Mouse (Mus musculus) ES-Bruce4 (cell line): ENCODE measurements around the gene Cpa5. TPM values are rescaled to one million over a fixed set of nuclear protein-coding genes. Genes with fewer than 3 reads are reported as not detected.

Experiments
- H3K27ac ChIP-seq: 2 replicates; pipeline ENCODE4 v1.5.1; 2012; ENCODE audit warnings: low read length, inconsistent platforms; ENCODE audit not compliant: insufficient read depth
- H3K27me3 ChIP-seq: 2 replicates; pipeline ENCODE4 v1.6.1; 2012; ENCODE audit warnings: mild to moderate bottlenecking, low read length, inconsistent platforms; ENCODE audit not compliant: control insufficient read depth, poor library complexity, insufficient read depth, severe bottlenecking
- H3K36me3 ChIP-seq: 2 replicates; pipeline ENCODE4 v1.6.1; 2012; ENCODE audit warnings: inconsistent platforms, mild to moderate bottlenecking, low read length, moderate library complexity; ENCODE audit not compliant: control insufficient read depth, poor library complexity, insufficient read depth, severe bottlenecking
- H3K4me1 ChIP-seq: one replicate; pipeline ENCODE4 v1.8.1; 2011; ENCODE audit warnings: low read length; ENCODE audit not compliant: control insufficient read depth, insufficient read depth
- H3K4me3 ChIP-seq: 2 replicates; pipeline ENCODE4 v1.5.1; 2011; ENCODE audit warnings: low read depth, mild to moderate bottlenecking, low read length
- H3K9ac ChIP-seq: 2 replicates; pipeline ENCODE4 v1.6.1; 2012; ENCODE audit warnings: low read depth, mild to moderate bottlenecking, inconsistent platforms; ENCODE audit not compliant: poor library complexity, severe bottlenecking
- H3K9me3 ChIP-seq: replicated peaks from 2 replicates; pipeline ENCODE4 v1.6.1; 2012; ENCODE audit warnings: mild to moderate bottlenecking, low read length, inconsistent platforms; ENCODE audit not compliant: control insufficient read depth, poor library complexity, insufficient read depth, severe bottlenecking
- CTCF ChIP-seq: IDR thresholded peaks from one replicate; pipeline ENCODE4 v1.8.1; 2011; ENCODE audit warnings: low read depth, low read length
- EP300 ChIP-seq: IDR thresholded peaks from 2 replicates; pipeline ENCODE4 v1.6.1; 2011; ENCODE audit warnings: low read depth, low read length; ENCODE audit not compliant: insufficient read depth
- POLR2A ChIP-seq: IDR thresholded peaks from one replicate; pipeline ENCODE4 v1.8.1; 2011; ENCODE audit warnings: low read length; ENCODE audit not compliant: insufficient read depth
- polyA plus RNA-seq: library from polyadenylated mRNA; stranded (reverse); fragments of >200 nt; gene quantifications from 2 replicates; pipeline ENCODE4 v1.2.4, GENCODE M21; 2011; ENCODE audit warnings: low read depth; ENCODE audit not compliant: missing spikeins, insufficient read depth, insufficient read length

Gene Cpa5
- polyA plus RNA-seq, 1 experiment: not detected

DNA sequence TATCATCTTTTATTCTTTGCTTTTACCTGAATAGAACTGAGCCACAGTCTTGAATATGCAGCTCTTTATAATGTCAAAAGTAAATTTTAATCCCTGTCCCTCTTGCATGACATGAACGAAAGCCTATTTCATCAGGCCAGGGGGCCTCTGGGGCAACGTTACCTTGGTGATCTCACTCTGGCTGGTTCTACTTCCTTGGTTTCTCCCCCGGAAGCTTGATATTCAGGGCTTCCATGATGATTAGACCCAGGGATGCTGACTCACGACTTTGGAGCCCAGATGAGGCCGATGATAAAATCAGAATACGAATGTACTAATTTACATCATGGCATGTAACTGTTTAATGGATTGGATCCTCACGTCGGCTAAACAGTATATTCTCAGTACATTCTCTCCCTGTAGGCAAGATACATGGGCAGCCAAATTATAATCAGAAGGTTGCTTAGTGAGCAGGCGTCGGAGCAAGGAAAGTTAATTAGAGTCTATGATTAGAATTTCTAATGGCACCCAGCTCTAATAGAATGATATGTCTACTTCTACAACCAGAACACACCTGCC, 18.3 kb upstream of the Cpa5 start:
- Histone ChIP-seq H3K36me3 (no peaks in the 10 kb centered on the region), H3K4me3 (no peak overlapping the region), H3K4me1 (no peaks in the 10 kb centered on the region), H3K9me3 (no peaks in the 10 kb centered on the region), H3K27me3 (no peaks in the 10 kb centered on the region), H3K27ac (no peak overlapping the region), H3K9ac (no peak overlapping the region)
- TF ChIP-seq EP300: no peak
- no peak for TF ChIP-seq POLR2A
- no peak for TF ChIP-seq CTCF

DNA sequence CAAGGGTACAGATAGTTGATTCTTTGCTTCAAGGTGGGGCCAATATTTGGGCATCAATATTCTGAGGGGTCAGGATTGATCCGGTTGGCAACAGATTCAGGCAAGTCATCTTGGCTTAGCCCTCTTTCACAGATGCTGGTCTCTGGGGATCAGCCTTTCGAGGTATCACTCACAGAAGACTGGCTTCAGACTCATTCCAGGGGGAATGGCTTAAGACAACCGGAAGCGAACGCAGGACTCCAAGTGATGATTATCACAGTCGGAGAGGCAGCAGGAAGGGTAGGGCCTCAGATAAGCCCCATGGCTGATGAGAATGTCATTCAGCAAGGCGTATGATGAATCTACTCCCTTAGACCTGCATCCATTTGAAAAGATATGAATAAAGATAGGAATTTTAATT, 16.4 kb upstream of the Cpa5 start:
- Histone ChIP-seq H3K4me1 (no peaks in the 10 kb centered on the region), H3K4me3 (no peak overlapping the region), H3K9me3 (no peaks in the 10 kb centered on the region), H3K9ac (no peak overlapping the region), H3K27ac (no peak overlapping the region), H3K36me3 (no peaks in the 10 kb centered on the region), H3K27me3 (no peaks in the 10 kb centered on the region)
- TF ChIP-seq POLR2A (no peak), CTCF (no peak), EP300 (no peak)

DNA sequence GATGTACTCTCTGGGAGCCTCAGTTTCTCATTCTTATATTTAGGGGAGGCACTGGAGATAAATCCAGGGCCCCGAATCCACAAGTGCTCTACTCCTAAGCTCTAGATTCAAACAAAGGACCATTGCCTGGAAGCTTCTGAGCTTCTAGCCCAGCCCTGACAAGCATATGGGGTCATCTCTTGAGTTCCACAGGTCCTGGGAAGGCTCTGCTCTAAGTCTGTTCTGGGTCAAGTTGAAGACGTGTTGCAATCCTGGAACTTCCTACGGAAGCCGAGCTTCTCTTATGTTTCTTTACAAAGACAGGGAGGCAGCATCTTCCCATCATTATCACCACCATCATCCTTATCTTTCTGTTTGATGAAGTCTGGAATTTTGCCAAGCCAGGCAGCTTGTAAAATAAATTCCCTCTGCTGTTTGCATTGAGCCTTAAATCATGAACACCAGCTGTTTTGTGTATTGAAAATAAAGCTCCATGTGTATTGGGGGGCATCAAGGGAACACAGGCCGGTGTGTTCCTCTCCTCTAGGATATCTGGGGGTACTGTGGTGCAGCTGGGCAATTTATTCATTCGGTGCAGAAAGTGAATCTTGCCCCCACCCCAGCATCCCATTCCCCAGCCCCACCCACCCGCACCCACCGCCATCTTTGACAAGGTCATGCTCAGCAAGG, 14.4 kb upstream of the Cpa5 start:
- H3K36me3 ChIP-seq: no peaks in the 10 kb centered on the region
- H3K4me3 ChIP-seq: no peak overlapping the region
- no peaks in the 10 kb centered on the region for H3K4me1 ChIP-seq
- H3K27ac ChIP-seq: no peak overlapping the region
- no peaks in the 10 kb centered on the region for H3K27me3 ChIP-seq
- H3K9me3 ChIP-seq: no peaks in the 10 kb centered on the region
- TF ChIP-seq EP300: no peak
- TF ChIP-seq POLR2A: no peak
- TF ChIP-seq CTCF: no peak
- H3K9ac ChIP-seq: no peak overlapping the region

DNA sequence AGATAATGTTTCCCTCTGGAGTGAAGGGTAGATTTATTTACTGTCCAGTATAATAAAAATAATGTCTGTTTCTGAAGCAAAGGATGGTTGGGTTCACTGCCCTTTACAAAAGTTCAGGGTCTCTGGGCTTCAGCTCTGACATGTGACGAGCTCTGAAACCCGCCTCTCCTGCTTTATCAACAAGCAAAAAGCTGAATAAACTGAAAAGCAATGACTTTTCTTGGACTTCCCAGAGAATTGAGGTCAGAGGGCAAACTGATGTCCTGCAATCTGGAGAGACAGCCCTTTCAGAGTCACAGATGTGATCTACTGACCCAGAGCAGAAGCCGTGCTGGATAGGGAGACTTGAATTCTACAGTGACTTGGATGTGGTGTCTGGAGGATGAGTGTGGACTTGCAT, 10.8 kb upstream of the Cpa5 start:
- no peaks in the 10 kb centered on the region for H3K27me3 ChIP-seq
- TF ChIP-seq POLR2A (no peak), EP300 (no peak), CTCF (no peak)
- no peak overlapping the region for H3K27ac ChIP-seq
- no peaks in the 10 kb centered on the region for H3K36me3 ChIP-seq
- H3K4me3 ChIP-seq: no peak overlapping the region
- no peak overlapping the region for H3K9ac ChIP-seq
- no peaks in the 10 kb centered on the region for H3K4me1 ChIP-seq
- H3K9me3 ChIP-seq: no peaks in the 10 kb centered on the region

DNA sequence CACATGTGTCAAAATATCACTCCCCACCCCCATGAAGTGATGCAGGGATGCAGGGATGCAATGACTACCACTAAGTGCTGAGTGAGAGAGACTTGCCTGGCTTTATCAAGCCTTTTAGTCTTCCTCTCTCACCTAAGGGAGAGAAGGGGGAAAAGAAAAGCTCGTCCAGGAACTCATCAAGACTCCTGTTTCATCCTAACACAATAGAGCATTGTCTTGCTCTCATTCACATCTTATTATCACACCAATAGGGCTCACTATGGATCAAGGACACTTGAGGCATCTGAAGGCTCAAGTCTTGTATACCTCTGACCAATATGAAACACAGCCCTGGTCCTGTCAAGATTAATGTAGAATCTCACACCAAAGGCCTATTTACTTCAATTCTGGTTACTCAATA, 9.8 kb upstream of the Cpa5 start:
- H3K4me1 ChIP-seq: no peaks in the 10 kb centered on the region
- H3K27ac ChIP-seq: no peak overlapping the region
- no peaks in the 10 kb centered on the region for H3K36me3 ChIP-seq
- no peak overlapping the region for H3K4me3 ChIP-seq
- H3K9me3 ChIP-seq: no peaks in the 10 kb centered on the region
- H3K9ac ChIP-seq: no peak overlapping the region
- TF ChIP-seq CTCF (no peak), POLR2A (no peak), EP300 (no peak)
- no peaks in the 10 kb centered on the region for H3K27me3 ChIP-seq

DNA sequence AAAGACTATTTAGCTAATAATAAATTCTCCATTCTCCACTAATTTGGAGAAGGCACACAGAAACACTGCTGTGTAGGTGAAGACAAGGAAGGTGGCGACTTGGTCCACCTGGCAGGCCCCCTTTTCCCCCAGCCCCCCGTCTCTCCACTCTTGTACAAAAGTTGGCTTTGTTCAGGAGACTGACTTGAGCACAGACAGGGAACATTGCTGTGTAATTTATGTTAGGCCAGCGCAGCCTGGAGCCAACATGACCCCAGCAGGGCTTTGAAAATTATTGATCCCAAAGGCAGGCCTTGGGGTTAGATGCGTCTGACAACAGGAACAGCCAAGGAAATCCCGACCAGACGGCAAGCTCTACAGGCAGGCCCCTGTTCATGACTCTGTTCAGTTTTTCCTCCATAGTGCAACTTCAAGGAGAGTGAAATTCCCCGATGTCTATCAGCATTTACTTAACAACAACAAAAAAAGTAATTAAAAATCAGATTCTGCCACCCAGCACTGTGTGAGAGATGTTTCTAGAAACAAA, 6.4 kb upstream of the Cpa5 start:
- Histone ChIP-seq H3K9me3 (no peaks in the 10 kb centered on the region), H3K36me3 (no peaks in the 10 kb centered on the region), H3K4me1 (no peaks in the 10 kb centered on the region), H3K4me3 (no peak overlapping the region), H3K9ac (no peak overlapping the region), H3K27ac (no peak overlapping the region), H3K27me3 (no peaks in the 10 kb centered on the region)
- TF ChIP-seq CTCF: no peak
- no peak for TF ChIP-seq EP300
- TF ChIP-seq POLR2A: no peak
